Mouse (Mus musculus): ENCODE measurements around the gene Msmp. TPM values are rescaled to one million over a fixed set of nuclear protein-coding genes. Genes with fewer than 3 reads are reported as not detected.
A peak's percentile ranks its signal among the peaks of the same experiment; 100 is the strongest.

Gene Msmp
- polyA plus RNA-seq, 1 experiment from 2014 or later: 1.7 TPM

DNA sequence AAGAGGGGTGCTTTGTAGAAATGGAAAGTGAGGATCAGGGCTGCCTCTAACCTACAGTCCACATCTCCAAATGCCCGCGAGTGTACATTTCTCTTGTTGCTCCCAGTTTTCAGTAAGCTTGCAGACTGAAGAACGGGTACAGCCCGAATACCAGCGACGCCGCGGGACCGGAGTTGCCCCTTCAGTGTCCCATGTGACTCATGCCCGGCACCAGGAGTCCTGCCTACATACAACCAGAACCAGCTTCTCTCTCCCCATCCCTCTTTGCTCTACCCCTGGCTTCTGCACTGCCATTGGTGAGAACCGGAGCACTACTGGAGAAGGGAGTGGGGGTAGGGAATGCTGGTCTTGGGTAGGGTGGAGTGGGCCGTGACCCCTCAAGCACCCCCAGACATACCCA, 2.9 kb downstream of the Msmp start:
- H3K9me3 ChIP-seq (ENCODE audit: control insufficient read depth, low read length): no peaks in the 10 kb centered on the region
- H3K27me3 ChIP-seq (replicated peaks; ENCODE audit: control insufficient read depth, insufficient read depth, low read length): no peaks in the 10 kb centered on the region
- no peak overlapping the region for H3K9ac ChIP-seq (replicated peaks; ENCODE audit: low read depth, low read length)
- WGBS: 97% methylated on average over 12 of the region's 12 CpGs
- peaks cover 27% of the 10 kb centered on the region for H3K4me1 ChIP-seq (replicated peaks; ENCODE audit: control insufficient read depth, insufficient read depth, low read length)
- H3K4me3 ChIP-seq (replicated peaks; ENCODE audit: low read length): no peak overlapping the region
- peaks cover 13% of the 10 kb centered on the region for H3K36me3 ChIP-seq (ENCODE audit: control insufficient read depth, insufficient read depth)
- H3K4me2 ChIP-seq (ENCODE audit: low read length): no peak overlapping the region
- no peak for ATAC-seq
- no peak overlapping the region for H3K27ac ChIP-seq (ENCODE audit: low read length)

DNA sequence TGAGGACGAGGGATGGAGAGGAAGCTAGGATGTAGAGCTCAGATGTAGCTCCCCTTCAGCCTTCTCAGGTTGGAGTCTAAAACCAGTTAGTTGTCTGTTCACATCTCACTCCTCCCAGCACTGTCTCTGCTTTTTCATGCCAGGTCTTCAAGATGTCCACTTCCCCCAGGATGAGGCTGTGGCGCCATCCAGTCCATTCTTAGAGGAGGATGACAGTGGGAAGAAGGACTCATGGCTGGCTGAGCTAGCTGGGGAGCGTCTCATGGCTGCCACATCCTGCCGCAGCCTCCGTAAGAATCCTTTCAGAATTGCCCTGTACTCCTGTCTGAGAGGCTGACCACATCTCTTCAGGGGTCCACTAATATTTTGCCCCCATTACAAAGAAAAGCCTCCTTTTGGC, 3.6 kb downstream of the Msmp start:
- Histone ChIP-seq H3K4me1 (replicated peaks; ENCODE audit: control insufficient read depth, insufficient read depth, low read length) (peaks cover 33% of the 10 kb centered on the region), H3K27me3 (replicated peaks; ENCODE audit: control insufficient read depth, insufficient read depth, low read length) (no peaks in the 10 kb centered on the region), H3K4me3 (replicated peaks; ENCODE audit: low read length) (no peak overlapping the region), H3K36me3 (ENCODE audit: control insufficient read depth, insufficient read depth) (peaks cover 13% of the 10 kb centered on the region), H3K9ac (replicated peaks; ENCODE audit: low read depth, low read length) (peak overlapping the region; percentile 5; the same call in 1 of the 2 replicates), H3K27ac (ENCODE audit: low read length) (no peak overlapping the region), H3K4me2 (ENCODE audit: low read length) (no peak overlapping the region), H3K9me3 (ENCODE audit: control insufficient read depth, low read length) (no peaks in the 10 kb centered on the region)
- 92% methylated on average over 5 of the region's 5 CpGs for WGBS
- no peak for ATAC-seq

DNA sequence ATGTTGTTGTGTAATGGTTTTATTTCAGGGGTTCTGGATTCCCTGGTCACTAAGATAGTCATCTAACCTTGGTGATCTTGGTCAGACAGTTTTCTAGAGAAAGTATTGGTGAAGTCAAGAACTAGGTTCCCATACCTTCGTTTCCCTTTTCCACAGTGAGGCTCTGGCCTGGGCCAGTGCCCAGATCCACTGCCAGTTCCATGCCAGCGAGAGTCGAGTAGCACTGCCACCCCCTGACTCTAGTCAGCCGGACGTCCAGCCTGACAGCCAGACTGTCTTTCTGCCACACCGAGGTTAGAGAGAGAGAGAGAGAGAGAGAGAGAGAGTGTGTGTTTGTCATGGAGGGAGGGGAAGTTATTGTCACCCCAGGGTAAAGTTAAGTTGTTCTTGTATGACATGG, 4.6 kb downstream of the Msmp start:
- Histone ChIP-seq H3K27me3 (replicated peaks; ENCODE audit: control insufficient read depth, insufficient read depth, low read length) (no peaks in the 10 kb centered on the region), H3K36me3 (ENCODE audit: control insufficient read depth, insufficient read depth) (peaks cover 13% of the 10 kb centered on the region), H3K4me1 (replicated peaks; ENCODE audit: control insufficient read depth, insufficient read depth, low read length) (peaks cover 43% of the 10 kb centered on the region), H3K4me2 (ENCODE audit: low read length) (peak overlapping the region; percentile 83), H3K9ac (replicated peaks; ENCODE audit: low read depth, low read length) (peak overlapping the region; percentile 96), H3K9me3 (ENCODE audit: control insufficient read depth, low read length) (no peaks in the 10 kb centered on the region), H3K4me3 (replicated peaks; ENCODE audit: low read length) (peak overlapping the region; percentile 95), H3K27ac (ENCODE audit: low read length) (no peak overlapping the region)
- no peak for ATAC-seq
- WGBS: 71% methylated on average over 6 of the region's 6 CpGs

DNA sequence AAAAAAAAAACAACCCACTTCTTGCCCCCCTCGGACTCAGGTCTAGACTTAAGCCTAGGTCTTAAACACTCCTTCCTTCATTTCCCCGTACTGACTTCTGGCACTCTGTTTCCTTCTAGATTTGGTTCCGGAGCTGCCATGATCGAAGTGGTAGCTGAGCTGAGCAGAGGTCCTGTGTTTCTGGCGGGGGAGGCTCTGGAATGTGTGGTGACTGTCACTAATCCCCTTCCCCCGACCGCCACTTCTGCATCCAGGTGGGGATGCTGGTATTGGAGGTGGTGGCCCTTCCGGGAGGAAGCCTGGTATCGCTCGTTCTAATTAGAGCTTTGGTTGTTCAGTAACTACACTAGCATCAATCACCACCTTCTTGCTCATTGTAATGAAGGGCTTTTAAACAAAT, 5.0 kb downstream of the Msmp start:
- H3K9me3 ChIP-seq (ENCODE audit: control insufficient read depth, low read length): no peaks in the 10 kb centered on the region
- no peak for ATAC-seq
- peak overlapping the region; percentile 96 for H3K9ac ChIP-seq (replicated peaks; ENCODE audit: low read depth, low read length)
- peaks cover 13% of the 10 kb centered on the region for H3K36me3 ChIP-seq (ENCODE audit: control insufficient read depth, insufficient read depth)
- H3K27ac ChIP-seq (ENCODE audit: low read length): peak overlapping the region; percentile 76
- 4% methylated on average over 10 of the region's 10 CpGs for WGBS
- no peaks in the 10 kb centered on the region for H3K27me3 ChIP-seq (replicated peaks; ENCODE audit: control insufficient read depth, insufficient read depth, low read length)
- peaks cover 47% of the 10 kb centered on the region for H3K4me1 ChIP-seq (replicated peaks; ENCODE audit: control insufficient read depth, insufficient read depth, low read length)
- peak overlapping the region; percentile 95 for H3K4me3 ChIP-seq (replicated peaks; ENCODE audit: low read length)
- peak overlapping the region; percentile 83 for H3K4me2 ChIP-seq (ENCODE audit: low read length)

DNA sequence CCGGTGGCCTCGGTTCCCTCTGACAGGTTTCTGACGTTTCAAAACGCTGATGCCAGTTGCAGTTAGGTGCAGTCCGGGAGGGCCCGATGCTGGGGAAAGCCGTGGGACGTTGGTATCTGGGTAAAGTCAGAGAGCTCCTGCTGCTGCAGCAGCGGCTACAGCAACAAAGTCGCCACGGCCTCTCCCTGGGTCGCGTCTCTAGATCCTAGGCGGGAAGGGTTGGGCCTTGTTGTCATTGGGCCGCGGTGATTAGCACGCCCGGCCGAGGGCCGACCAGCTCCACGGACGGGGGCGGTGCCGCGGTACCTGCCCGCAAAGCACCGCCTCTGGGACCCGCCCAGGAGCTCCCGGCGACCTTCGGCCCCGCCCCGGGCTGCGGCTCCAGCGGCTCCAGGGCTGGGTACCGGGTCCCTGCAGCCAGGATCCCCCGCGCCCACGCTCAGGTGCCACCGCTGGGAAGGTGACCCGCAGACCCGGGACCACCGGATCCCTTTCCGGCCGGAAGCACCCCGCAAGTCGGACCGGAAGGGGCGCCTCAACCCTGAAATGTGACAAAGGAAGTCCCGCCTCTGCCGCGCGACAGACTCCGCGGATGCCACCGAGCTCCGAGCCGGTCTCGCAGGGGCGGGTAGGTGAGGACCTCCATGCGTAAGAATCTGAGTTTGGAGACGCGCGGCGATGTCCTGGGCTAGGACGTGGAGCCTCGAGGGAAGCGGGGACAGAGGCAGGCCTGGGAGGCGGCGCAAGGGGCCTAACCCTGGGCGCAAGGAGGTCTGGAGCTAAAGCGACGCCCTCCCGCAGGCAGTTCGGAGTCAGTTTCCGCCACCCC, 5.7 kb downstream of the Msmp start, which contains the start of the genes Rgp1 and Gba2:
TSS of gene Rgp1 (plus strand) at position 340 of the 829 bp plus-strand sequence.
TSS of gene Gba2 (minus strand) at position 498 of the 829 bp plus-strand sequence.
- Histone ChIP-seq H3K4me1 (replicated peaks; ENCODE audit: control insufficient read depth, insufficient read depth, low read length) (peaks cover 47% of the 10 kb centered on the region), H3K27ac (ENCODE audit: low read length) (peak within 1 kb of the TSS; percentile 76), H3K9ac (replicated peaks; ENCODE audit: low read depth, low read length) (peak within 1 kb of the TSS; percentile 96), H3K4me2 (ENCODE audit: low read length) (peak within 1 kb of the TSS; percentile 83), H3K9me3 (ENCODE audit: control insufficient read depth, low read length) (no peaks in the 10 kb centered on the region), H3K27me3 (replicated peaks; ENCODE audit: control insufficient read depth, insufficient read depth, low read length) (no peaks in the 10 kb centered on the region), H3K4me3 (replicated peaks; ENCODE audit: low read length) (peak within 1 kb of the TSS; percentile 95), H3K36me3 (ENCODE audit: control insufficient read depth, insufficient read depth) (peaks cover 17% of the 10 kb centered on the region)
- under 1% methylated on average over 76 of the region's 76 CpGs for WGBS
- peak; percentile 88 for ATAC-seq

DNA sequence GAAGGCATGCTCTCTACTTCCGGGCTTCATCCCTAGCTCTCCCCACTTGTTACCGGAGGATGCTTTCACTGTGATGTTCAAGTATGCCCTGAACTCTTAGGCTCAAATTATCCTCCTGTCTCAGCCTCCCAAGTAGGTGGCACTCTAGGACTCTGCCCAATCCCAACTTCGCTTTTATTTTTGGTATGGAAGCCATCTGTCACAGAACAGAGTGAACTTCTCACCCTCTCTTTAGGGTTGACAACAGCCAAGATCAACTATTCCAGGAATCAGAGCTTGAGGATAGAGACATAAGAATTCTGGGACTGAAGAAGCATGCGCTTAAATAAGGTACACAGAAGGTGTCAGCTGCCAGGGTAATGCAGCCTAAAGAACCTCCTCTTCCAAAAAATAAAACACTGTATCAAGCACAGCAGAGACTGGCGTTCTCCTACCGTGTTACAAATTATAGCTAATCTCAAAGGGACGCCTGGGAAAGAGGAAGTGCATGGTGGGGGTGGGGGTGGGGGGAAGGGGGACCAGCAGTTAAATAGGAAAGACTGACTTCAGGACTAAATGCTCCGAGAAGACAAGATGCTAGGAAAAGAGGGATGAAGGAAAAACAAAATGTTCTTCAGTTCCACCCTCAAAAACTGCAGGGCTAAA, 6.9 kb downstream of the Msmp start:
- no peaks in the 10 kb centered on the region for H3K9me3 ChIP-seq (ENCODE audit: control insufficient read depth, low read length)
- H3K4me3 ChIP-seq (replicated peaks; ENCODE audit: low read length): peak overlapping the region; percentile 95
- H3K27me3 ChIP-seq (replicated peaks; ENCODE audit: control insufficient read depth, insufficient read depth, low read length): no peaks in the 10 kb centered on the region
- H3K4me2 ChIP-seq (ENCODE audit: low read length): peak overlapping the region; percentile 83
- 56% methylated on average over 8 of the region's 8 CpGs for WGBS
- no peak overlapping the region for H3K27ac ChIP-seq (ENCODE audit: low read length)
- peak overlapping the region; percentile 96 for H3K9ac ChIP-seq (replicated peaks; ENCODE audit: low read depth, low read length)
- ATAC-seq: no peak
- H3K4me1 ChIP-seq (replicated peaks; ENCODE audit: control insufficient read depth, insufficient read depth, low read length): peaks cover 47% of the 10 kb centered on the region
- H3K36me3 ChIP-seq (ENCODE audit: control insufficient read depth, insufficient read depth): peaks cover 18% of the 10 kb centered on the region

DNA sequence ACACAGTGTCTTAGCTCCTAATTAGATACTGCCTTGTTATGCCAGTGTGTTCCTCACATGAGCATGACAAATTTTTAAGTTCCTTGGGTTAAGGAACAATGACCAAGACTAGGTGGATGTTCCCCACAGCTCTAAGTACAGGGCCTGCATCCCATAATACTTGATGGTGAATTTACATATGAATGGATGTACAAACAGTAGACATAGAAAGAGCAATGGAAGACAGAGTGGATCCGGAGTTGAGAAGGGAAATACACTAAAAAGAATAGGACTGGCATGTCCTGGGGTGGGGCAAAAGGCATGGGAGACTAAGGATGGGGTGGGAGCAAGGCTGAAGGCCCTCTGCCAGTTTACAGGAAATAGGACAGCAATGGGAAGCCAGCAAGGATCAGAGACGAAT, 8.9 kb downstream of the Msmp start:
- Histone ChIP-seq H3K4me1 (replicated peaks; ENCODE audit: control insufficient read depth, insufficient read depth, low read length) (peaks cover 47% of the 10 kb centered on the region), H3K4me2 (ENCODE audit: low read length) (peak overlapping the region; percentile 49), H3K4me3 (replicated peaks; ENCODE audit: low read length) (peak overlapping the region; percentile 9; the same call in 1 of the 2 replicates), H3K27me3 (replicated peaks; ENCODE audit: control insufficient read depth, insufficient read depth, low read length) (no peaks in the 10 kb centered on the region), H3K27ac (ENCODE audit: low read length) (no peak overlapping the region), H3K9ac (replicated peaks; ENCODE audit: low read depth, low read length) (0 out of 2 replicates have a peak overlapping the region, but pooled peaks have one; percentile 3), H3K9me3 (ENCODE audit: control insufficient read depth, low read length) (no peaks in the 10 kb centered on the region), H3K36me3 (ENCODE audit: control insufficient read depth, insufficient read depth) (peaks cover 21% of the 10 kb centered on the region)
- 20% methylated on average over 2 of the region's 2 CpGs for WGBS
- ATAC-seq: no peak

DNA sequence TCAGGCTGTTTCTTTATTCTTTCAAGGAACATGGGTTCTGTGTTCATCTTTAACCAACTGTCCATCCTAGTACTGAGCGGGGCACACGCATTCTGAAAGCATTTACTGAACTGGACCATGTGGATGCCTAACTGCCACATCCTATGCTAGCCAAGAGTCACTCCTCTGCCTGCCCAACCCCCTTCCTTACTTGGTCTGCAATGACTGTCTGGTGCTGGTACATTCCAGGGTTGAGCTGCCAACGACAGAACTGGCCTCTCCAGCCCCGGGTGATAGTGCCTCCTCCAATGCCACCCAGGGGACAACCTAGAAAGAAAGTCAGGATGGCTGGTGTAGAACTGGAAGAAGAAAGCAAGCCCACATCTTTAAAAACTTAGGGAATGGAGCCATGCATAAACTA, 10.7 kb downstream of the Msmp start:
- H3K9ac ChIP-seq (replicated peaks; ENCODE audit: low read depth, low read length): no peak overlapping the region
- no peaks in the 10 kb centered on the region for H3K27me3 ChIP-seq (replicated peaks; ENCODE audit: control insufficient read depth, insufficient read depth, low read length)
- no peak overlapping the region for H3K4me3 ChIP-seq (replicated peaks; ENCODE audit: low read length)
- H3K36me3 ChIP-seq (ENCODE audit: control insufficient read depth, insufficient read depth): peaks cover 34% of the 10 kb centered on the region
- H3K9me3 ChIP-seq (ENCODE audit: control insufficient read depth, low read length): no peaks in the 10 kb centered on the region
- H3K4me1 ChIP-seq (replicated peaks; ENCODE audit: control insufficient read depth, insufficient read depth, low read length): peaks cover 37% of the 10 kb centered on the region
- WGBS: 92% methylated on average over 4 of the region's 4 CpGs
- H3K27ac ChIP-seq (ENCODE audit: low read length): no peak overlapping the region
- no peak overlapping the region for H3K4me2 ChIP-seq (ENCODE audit: low read length)
- ATAC-seq: no peak

DNA sequence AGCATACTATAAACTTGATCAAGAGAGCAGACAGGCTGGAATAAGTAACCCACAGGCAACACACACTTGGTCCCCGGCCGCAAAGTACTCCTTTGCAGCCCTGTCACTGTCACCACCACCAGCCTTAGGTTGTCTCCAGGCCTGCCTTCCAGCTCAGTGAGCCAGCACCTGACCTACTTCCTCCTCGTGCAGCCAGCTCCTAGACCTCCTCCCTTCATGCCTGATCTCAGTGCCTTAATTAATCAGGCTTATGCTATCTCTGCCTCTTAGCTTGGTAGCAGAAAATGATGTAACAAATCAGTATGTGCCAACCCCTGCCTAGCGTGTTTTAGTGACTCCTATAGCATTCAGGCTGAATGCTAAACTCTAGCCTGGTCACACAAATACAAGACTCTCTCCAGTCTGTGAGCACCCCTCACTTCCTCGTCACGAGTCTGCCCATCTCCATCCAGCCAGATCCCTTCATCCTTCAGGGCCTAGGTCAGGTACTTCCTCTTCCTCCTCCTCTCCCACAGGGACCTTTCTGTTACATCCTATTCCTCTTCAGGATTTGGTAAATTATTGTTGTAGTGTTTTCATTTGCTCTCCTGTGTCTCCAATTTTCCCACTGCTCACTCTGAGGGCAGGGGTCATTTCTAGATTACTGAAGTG, 12.8 kb downstream of the Msmp start:
- no peak for ATAC-seq
- H3K4me2 ChIP-seq (ENCODE audit: low read length): no peak overlapping the region
- H3K27me3 ChIP-seq (replicated peaks; ENCODE audit: control insufficient read depth, insufficient read depth, low read length): no peaks in the 10 kb centered on the region
- 86% methylated on average over 6 of the region's 6 CpGs for WGBS
- H3K4me1 ChIP-seq (replicated peaks; ENCODE audit: control insufficient read depth, insufficient read depth, low read length): peaks cover 22% of the 10 kb centered on the region
- H3K27ac ChIP-seq (ENCODE audit: low read length): no peak overlapping the region
- H3K4me3 ChIP-seq (replicated peaks; ENCODE audit: low read length): no peak overlapping the region
- no peaks in the 10 kb centered on the region for H3K9me3 ChIP-seq (ENCODE audit: control insufficient read depth, low read length)
- H3K36me3 ChIP-seq (ENCODE audit: control insufficient read depth, insufficient read depth): peaks cover 49% of the 10 kb centered on the region
- H3K9ac ChIP-seq (replicated peaks; ENCODE audit: low read depth, low read length): no peak overlapping the region
